Mouse (Mus musculus) stomach, postnatal 0 days (tissue): ENCODE results near the gene Rgp1. TPM values are rescaled to one million over a fixed set of nuclear protein-coding genes. Genes with fewer than 3 reads are reported as not detected.

ENCODE experiments used
- ATAC-seq: fragments of 200-750 bp; cut with Nextera tagmentation; 2 replicates; pipeline ENCODE4 v1.8.0; 2017; ENCODE audit not compliant: low FRiP score, low TSS enrichment
- DNase-seq: peaks from one replicate; pipeline ENCODE4 v3.0.0-alpha.2; 2016; ENCODE audit warnings: low spot score
- H3K27ac ChIP-seq: fragments of 300-500 bp; sonication (generic); replicated peaks from 2 replicates; pipeline ENCODE4 v1.5.1; 2014; ENCODE audit warnings: mild to moderate bottlenecking, control low read depth
- H3K27me3 ChIP-seq: fragments of 300-500 bp; sonication (generic); 2 replicates; pipeline ENCODE4 v1.6.1; 2014; ENCODE audit warnings: low read length; ENCODE audit not compliant: control insufficient read depth, insufficient read depth
- H3K36me3 ChIP-seq: fragments of 300-500 bp; sonication (generic); 2 replicates; pipeline ENCODE4 v1.6.1; 2014; ENCODE audit warnings: low read length, mixed read lengths; ENCODE audit not compliant: control insufficient read depth, insufficient read depth
- H3K4me1 ChIP-seq: fragments of 300-500 bp; sonication (generic); replicated peaks from 2 replicates; pipeline ENCODE4 v1.6.1; 2014; ENCODE audit warnings: antibody characterized with exemption; ENCODE audit not compliant: control insufficient read depth, insufficient read depth
- H3K4me2 ChIP-seq: fragments of 300-500 bp; sonication (generic); replicated peaks from 2 replicates; pipeline ENCODE4 v1.6.1; 2014; ENCODE audit warnings: low read depth, mild to moderate bottlenecking, control low read depth, moderate library complexity
- H3K4me3 ChIP-seq: fragments of 300-500 bp; sonication (generic); 2 replicates; pipeline ENCODE4 v1.5.1; 2014; ENCODE audit warnings: low read depth, low read length, control low read depth
- H3K9ac ChIP-seq: fragments of 300-500 bp; sonication (generic); 2 replicates; pipeline ENCODE4 v1.6.1; 2014; ENCODE audit warnings: mild to moderate bottlenecking, low read length, control low read depth, mixed read lengths
- H3K9me3 ChIP-seq: fragments of 300-500 bp; sonication (generic); 2 replicates; pipeline ENCODE4 v1.6.1; 2016; ENCODE audit warnings: low read length; ENCODE audit not compliant: control insufficient read depth
- CTCF ChIP-seq: IDR thresholded peaks from 2 replicates; pipeline ENCODE4 v1.5.1; 2016; ENCODE audit warnings: antibody characterized with exemption, low read depth, mild to moderate bottlenecking, moderate library complexity
- EP300 ChIP-seq: optimal IDR thresholded peaks from 2 replicates; pipeline ENCODE3; 2016; ENCODE audit warnings: antibody characterized with exemption
- WGBS: fragments of 180-500 bp; shearing (Covaris S2); extraction: QIAGEN DNeasy Blood & Tissue Kit; methylation state at CpG from one replicate; pipeline ENCODE4 v1.1.7; 2014; 5-methylcytosine and 5-hydroxymethylcytosine counted together
- polyA plus RNA-seq: library from polyadenylated mRNA; unstranded; fragments of >200 nt; fragmentation: Nextera tagmentation; extraction: Ambion mirVana; gene quantifications from 2 replicates; pipeline ENCODE4 v1.2.1, GENCODE M21; 2015

Gene Rgp1
- polyA plus RNA-seq, 1 experiment from 2014 or later: 13.0 TPM

- H3K4me1 ChIP-seq: peaks cover 17% of the 10 kb centered on the region
- no peak for TF ChIP-seq CTCF
- TF ChIP-seq EP300: no peak
- 66% methylated on average over 4 of the region's 4 CpGs for WGBS
- H3K4me2 ChIP-seq: peak overlapping the region; percentile 60
- no peaks in the 10 kb centered on the region for H3K27me3 ChIP-seq
- 0 out of 2 replicates have a peak overlapping the region, but pooled peaks have one; percentile 9 for H3K27ac ChIP-seq
- H3K4me3 ChIP-seq: peak overlapping the region; percentile 88
- DNase-seq (no peak), ATAC-seq (no peak)
- peaks cover 20% of the 10 kb centered on the region for H3K36me3 ChIP-seq
- no peaks in the 10 kb centered on the region for H3K9me3 ChIP-seq
- peak overlapping the region; percentile 96; the same call in 1 of the 2 replicates for H3K9ac ChIP-seq
Measured at GRCm38 (mm10) chr4:43563601-43563875, 15.0 kb upstream of the Rgp1 start.

DNA sequence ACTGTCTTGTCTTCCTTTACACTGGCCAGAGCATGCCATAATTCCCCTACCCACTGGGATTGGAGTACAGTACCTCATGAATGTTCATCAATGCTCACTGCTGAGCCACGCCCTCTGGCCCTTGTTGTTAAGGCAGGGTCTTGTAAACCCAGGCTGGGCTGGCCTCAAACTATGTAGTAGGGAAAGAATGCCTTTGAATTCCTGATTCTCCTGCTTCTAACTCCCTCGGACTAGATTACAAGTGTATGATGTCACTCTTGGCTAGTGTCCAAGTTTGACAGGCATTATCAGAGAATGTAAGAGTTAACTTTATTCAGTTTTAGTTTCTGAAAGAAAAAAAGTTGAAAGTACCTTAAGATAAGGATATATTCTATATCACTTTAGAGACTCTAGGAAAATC lies 14.3 kb upstream of the Rgp1 start:
- Histone ChIP-seq H3K36me3 (peaks cover 20% of the 10 kb centered on the region), H3K4me1 (peaks cover 14% of the 10 kb centered on the region), H3K27ac (no peak overlapping the region), H3K4me3 (no peak overlapping the region), H3K4me2 (no peak overlapping the region), H3K9ac (no peak overlapping the region), H3K27me3 (no peaks in the 10 kb centered on the region), H3K9me3 (no peaks in the 10 kb centered on the region)
- WGBS: 32% methylated on average over 2 of the region's 2 CpGs
- no peak for TF ChIP-seq CTCF
- TF ChIP-seq EP300: no peak
- ATAC-seq: no peak
- DNase-seq: no peak

DNA sequence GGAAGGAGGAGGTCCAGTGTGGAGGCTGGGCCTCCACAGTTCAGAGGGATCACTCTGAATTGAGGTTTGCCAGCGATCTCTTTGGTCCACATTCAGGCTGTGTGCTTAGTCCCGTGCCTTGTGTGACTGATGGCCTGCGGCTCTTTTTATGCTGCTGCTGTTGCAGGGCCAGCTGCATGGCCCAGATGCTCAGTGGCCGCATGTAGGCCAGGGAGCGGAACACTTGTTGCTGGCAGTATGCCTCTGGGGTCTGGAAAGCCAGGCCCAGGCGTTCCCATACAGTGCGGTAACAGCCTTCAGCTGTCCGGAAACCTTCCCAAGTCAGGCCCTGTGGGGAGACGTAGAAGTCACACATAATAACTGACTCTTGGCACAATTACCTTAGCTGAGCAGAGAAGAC lies 11.4 kb upstream of the Rgp1 start:
- peaks cover 22% of the 10 kb centered on the region for H3K36me3 ChIP-seq
- H3K4me3 ChIP-seq: no peak overlapping the region
- TF ChIP-seq CTCF: no peak
- TF ChIP-seq EP300: no peak
- 91% methylated on average over 9 of the region's 9 CpGs for WGBS
- no peak overlapping the region for H3K4me2 ChIP-seq
- no peak overlapping the region for H3K27ac ChIP-seq
- no peak overlapping the region for H3K9ac ChIP-seq
- DNase-seq: no peak
- no peak for ATAC-seq
- peaks cover 7% of the 10 kb centered on the region; the same call in 1 of the 2 replicates for H3K4me1 ChIP-seq
- H3K27me3 ChIP-seq: no peaks in the 10 kb centered on the region
- no peaks in the 10 kb centered on the region for H3K9me3 ChIP-seq

GRCm38 (mm10) chr4:43571395-43572045 lies 7.0 kb upstream of the Rgp1 start:
- H3K36me3 ChIP-seq: peaks cover 15% of the 10 kb centered on the region

GRCm38 (mm10) chr4:43573561-43573960 lies 5.0 kb upstream of the Rgp1 start:
- no peaks in the 10 kb centered on the region for H3K9me3 ChIP-seq
- no peak overlapping the region for H3K4me3 ChIP-seq
- TF ChIP-seq CTCF: no peak
- no peak for TF ChIP-seq EP300
- no peaks in the 10 kb centered on the region for H3K27me3 ChIP-seq
- no peak overlapping the region for H3K4me2 ChIP-seq
- 0 out of 2 replicates have a peak, but pooled peaks cover 2% of the 10 kb centered on the region for H3K4me1 ChIP-seq
- H3K27ac ChIP-seq: no peak overlapping the region
- H3K9ac ChIP-seq: no peak overlapping the region
- WGBS: 92% methylated on average over 4 of the region's 4 CpGs
- ATAC-seq: no peak
- H3K36me3 ChIP-seq: peaks cover 2% of the 10 kb centered on the region; the same call in 1 of the 2 replicates
- no peak for DNase-seq

More at GRCm38 (mm10) chr4:43571395-43572045, 7.0 kb upstream of the Rgp1 start:
- H3K4me1 ChIP-seq: no peaks in the 10 kb centered on the region
- no peak for DNase-seq
- no peak overlapping the region for H3K4me3 ChIP-seq
- H3K4me2 ChIP-seq: no peak overlapping the region
- no peaks in the 10 kb centered on the region for H3K9me3 ChIP-seq
- H3K9ac ChIP-seq: no peak overlapping the region
- ATAC-seq: peak; percentile 49
- no peak for TF ChIP-seq EP300
- no peak for TF ChIP-seq CTCF
- no peaks in the 10 kb centered on the region for H3K27me3 ChIP-seq
- 79% methylated on average over 6 of the region's 6 CpGs for WGBS
- 0 out of 2 replicates have a peak overlapping the region, but pooled peaks have one; percentile 53 for H3K27ac ChIP-seq

DNA sequence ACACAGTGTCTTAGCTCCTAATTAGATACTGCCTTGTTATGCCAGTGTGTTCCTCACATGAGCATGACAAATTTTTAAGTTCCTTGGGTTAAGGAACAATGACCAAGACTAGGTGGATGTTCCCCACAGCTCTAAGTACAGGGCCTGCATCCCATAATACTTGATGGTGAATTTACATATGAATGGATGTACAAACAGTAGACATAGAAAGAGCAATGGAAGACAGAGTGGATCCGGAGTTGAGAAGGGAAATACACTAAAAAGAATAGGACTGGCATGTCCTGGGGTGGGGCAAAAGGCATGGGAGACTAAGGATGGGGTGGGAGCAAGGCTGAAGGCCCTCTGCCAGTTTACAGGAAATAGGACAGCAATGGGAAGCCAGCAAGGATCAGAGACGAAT lies 3.2 kb upstream of the Rgp1 start:
- Histone ChIP-seq H3K27ac (no peak overlapping the region), H3K4me2 (0 out of 2 replicates have a peak overlapping the region, but pooled peaks have one; percentile 3), H3K27me3 (no peaks in the 10 kb centered on the region), H3K4me1 (0 out of 2 replicates have a peak, but pooled peaks cover 4% of the 10 kb centered on the region), H3K4me3 (no peak overlapping the region), H3K9ac (no peak overlapping the region), H3K36me3 (peaks cover 2% of the 10 kb centered on the region), H3K9me3 (no peaks in the 10 kb centered on the region)
- DNase-seq (no peak), ATAC-seq (no peak)
- TF ChIP-seq CTCF (no peak), EP300 (no peak)
- 67% methylated on average over 2 of the region's 2 CpGs for WGBS
